In the genomic region with DNA sequence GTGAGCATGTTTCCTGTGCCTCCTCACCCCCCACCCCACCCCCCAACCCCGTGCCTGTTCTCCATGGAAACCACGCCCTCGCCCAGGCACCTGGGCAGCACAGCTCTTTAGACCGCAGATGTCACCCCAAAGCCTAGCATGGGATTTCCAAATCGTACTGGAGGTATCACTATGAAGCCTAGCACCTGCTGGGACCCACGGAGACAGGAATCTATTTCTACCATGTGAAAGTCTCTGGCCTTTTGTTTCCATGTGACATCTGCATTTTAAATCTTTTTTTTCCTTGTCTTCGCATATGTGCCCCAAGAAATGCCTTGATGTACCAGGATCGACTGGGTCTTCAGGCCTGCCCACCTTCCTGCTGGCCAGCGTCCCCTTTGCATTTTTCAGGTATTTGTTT, we compare ENCODE assay signal across 16 mouse cellular contexts.
"Had no signal": no experiment of that assay in that cellular context is flagged by ENCODE, and none has a peak within 500 bp of the region (broad histone marks: within the 10 kb centered on the region; RNA-seq: fewer than 3 reads in every experiment).

No protein-coding gene starts in this region.

- H3K4me1 ChIP-seq: neural tube, embryonic 13.5 days; neural tube, embryonic 15.5 days; stomach, embryonic 15.5 days had no signal

- H3K4me2 ChIP-seq: neural tube, embryonic 13.5 days; neural tube, embryonic 15.5 days; stomach, embryonic 15.5 days had no signal

- H3K9ac ChIP-seq: neural tube, embryonic 13.5 days; neural tube, embryonic 15.5 days; stomach, embryonic 15.5 days had no signal

- H3K36me3 ChIP-seq: neural tube, embryonic 13.5 days; neural tube, embryonic 15.5 days; stomach, embryonic 15.5 days had no signal

- H3K9me3 ChIP-seq: neural tube, embryonic 13.5 days; neural tube, embryonic 15.5 days; stomach, embryonic 15.5 days had no signal

- H3K4me3 ChIP-seq: neural tube, embryonic 13.5 days; neural tube, embryonic 15.5 days; stomach, embryonic 15.5 days had no signal

- H3K27ac ChIP-seq: neural tube, embryonic 13.5 days; neural tube, embryonic 15.5 days; stomach, embryonic 15.5 days; stomach, postnatal 0 days had no signal

- H3K27me3 ChIP-seq: stomach, embryonic 15.5 days had no signal

- DNase-seq: retina, postnatal 1 day; right cerebral cortex, adult 18-20 months; right cerebral cortex, postnatal 14 days; right cerebral cortex, postnatal 25 days; right cerebral cortex, postnatal 4 days; spleen, adult 18-20 months; thymus, adult 18-20 months; thymus, adult 2 months; thymus, postnatal 14 days; thymus, postnatal 25 days; thymus, postnatal 36 days; thymus, postnatal 4 days had no signal
